Mouse (Mus musculus) adrenal gland, adult 18-20 months (tissue): Measurements from ENCODE around the gene Serpinb9. TPM values are rescaled to one million over a fixed set of nuclear protein-coding genes. Genes with fewer than 3 reads are reported as not detected.
A peak's percentile ranks its signal among the peaks of the same experiment; 100 is the strongest.
"Not testable (repeated sequence)": the region's sequence is repeated elsewhere in the genome, so short reads cannot be mapped to it uniquely, and the experiment has no call there.

ENCODE experiments used
- DNase-seq, 2 experiments: peaks; one replicate each; pipeline ENCODE4 v3.0.0; 2021 to 2022; ENCODE audit warnings: low spot score in 2 of 2
- long read RNA-seq, 2 experiments: library from polyadenylated mRNA; stranded (forward); transcript quantifications; one replicate each; pipeline ENCODE4 v2.0.0; 2021
- total RNA-seq, 2 experiments: library from RNA; stranded (reverse); gene quantifications; 1 replicate in 1 of 2; 2 replicates in 1 of 2; pipeline ENCODE4 v1.2.3; 2021

Gene Serpinb9
- 10 to 100 TPM; 18.6 to 19.3 TPM for total RNA-seq
- long read RNA-seq, experiment 1, transcript Serpinb9-201 (7 exons, 3,397 nt), result major isoform, 16 of 16 reads
- long read RNA-seq, experiment 1, partial matches to known transcripts, result 0 of 16 reads
- long read RNA-seq, experiment 1, other reads (novel, unspliced or antisense), result 0 of 16 reads
- long read RNA-seq, experiment 2, transcript Serpinb9-201 (7 exons, 3,397 nt), result major isoform, 32 of 38 reads
- long read RNA-seq, experiment 2, partial matches to known transcripts, result 3 of 38 reads
- long read RNA-seq, experiment 2, other reads (novel, unspliced or antisense), result 3 of 38 reads

- DNase-seq, result no peak
Measured at GRCm38 (mm10) chr13:33002950-33003349, at the start of gene Serpinb9. Serpinb9 (plus strand) TSS chr13:33003250.

DNA sequence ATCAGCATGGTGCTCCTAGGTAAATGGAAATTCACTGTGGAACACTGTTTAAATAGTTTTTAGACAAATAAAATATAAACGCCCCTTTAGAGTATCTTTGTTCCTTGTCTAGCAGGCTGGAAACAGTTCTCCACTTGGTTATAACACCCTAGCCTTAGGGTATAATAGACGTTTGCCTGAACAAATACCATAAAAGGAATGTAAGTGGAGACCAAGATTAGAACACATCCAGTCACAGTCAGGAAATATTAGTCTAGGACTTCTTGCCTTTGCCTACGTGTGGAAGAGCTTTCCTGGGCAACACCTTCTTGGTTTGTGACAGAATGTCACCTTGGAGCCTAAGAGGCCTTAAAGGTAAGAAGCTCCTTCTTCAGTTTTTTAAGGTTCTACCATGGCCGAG is 46.5 kb upstream of the Serpinb9 start:
- DNase-seq, result no peak

- DNase-seq, result no peak
Measured at GRCm38 (mm10) chr13:32957917-32958316, 45.1 kb upstream of the Serpinb9 start.

DNA sequence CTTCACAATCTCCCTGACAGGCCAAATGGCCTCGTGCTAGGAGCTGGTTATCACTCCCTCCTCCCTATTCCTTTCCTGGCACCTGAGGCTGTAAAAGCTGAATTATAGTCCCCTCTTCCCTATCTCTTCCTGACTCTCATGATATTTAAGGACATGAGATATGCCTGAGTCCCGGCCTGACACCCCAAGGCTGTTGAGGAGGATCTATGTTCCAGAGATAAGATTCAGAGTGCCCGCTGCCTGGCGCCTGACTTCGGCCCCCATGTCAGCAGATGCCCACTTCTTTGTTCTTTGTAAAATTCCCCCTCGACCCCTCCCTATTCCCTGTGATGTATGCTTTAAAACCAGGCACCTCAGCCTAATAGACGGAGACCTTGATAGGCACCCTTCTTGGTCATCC is 44.5 kb upstream of the Serpinb9 start:
- DNase-seq, result not testable (repeated sequence)

- DNase-seq, result no peak
Measured at GRCm38 (mm10) chr13:32963990-32964753, 38.9 kb upstream of the Serpinb9 start.

DNA sequence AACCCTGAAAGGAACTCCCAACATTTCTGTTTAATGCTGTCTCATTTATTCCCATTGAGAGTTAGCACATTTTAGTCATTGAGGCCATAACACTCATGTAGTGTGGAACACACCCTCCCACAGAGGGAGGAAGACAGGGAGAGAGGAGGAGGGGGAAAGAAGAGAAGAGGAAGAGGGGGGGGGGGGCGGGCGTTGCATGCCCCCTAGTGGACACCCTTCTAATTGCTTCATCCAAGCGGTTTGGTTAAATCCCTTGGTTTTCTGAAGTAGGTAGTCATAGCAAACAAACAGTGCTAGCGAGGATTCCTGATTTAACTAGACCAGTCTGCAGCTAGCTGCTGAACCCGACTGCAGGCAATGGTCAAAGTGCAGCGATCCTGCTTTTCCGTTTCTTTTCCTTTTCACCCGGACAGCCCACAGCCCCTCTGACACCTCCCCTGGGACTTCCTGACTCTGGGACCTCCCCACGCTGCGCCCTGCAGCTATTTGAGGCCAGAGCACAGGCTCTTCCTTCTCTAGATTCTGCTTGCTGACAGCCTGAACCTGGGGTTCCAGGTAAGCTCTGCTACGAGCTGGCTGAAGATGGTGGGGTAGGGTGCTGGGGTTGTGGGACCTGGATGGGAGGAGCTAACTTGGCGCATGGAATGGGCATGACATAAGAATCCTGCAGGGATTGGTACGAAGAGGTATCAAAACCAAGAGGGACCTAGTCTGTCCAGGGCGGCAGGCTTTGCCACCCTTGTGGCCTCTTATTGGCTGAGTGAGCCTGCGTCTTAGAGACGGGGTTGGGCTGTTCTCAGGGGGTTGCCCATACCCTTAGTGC is 37.9 kb upstream of the Serpinb9 start, which contains the start of gene Serpinb6b:
Serpinb6b (plus strand) TSS at position 221 of the 823 bp plus-strand sequence.
- peak in 1 of 2 experiments; percentile 58 for DNase-seq

DNA sequence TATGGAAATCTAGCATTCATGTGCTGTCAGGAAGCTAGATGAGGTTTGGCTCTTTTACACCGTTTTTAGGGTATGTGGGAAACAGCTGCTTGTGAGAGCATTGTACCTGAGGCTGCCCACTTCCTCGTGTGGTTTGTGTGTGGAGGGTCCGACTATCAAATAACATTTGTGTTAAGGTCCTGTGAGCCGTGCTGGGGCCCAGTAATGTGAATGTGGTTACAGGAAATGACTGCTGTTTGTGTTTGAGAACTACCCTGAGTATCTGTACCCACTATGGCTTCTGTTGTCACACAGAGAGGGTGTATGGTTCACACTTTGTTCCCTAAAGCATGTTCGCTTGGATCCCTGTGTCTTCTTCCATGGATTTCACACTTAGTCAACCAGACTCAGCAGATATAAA is 36.9 kb upstream of the Serpinb9 start:
- no peak for DNase-seq

GRCm38 (mm10) chr13:32967233-32967632 is 35.8 kb upstream of the Serpinb9 start:
- DNase-seq, result no peak

- DNase-seq, result no peak
Measured at GRCm38 (mm10) chr13:32968353-32968984, 34.6 kb upstream of the Serpinb9 start.

GRCm38 (mm10) chr13:32968996-32969640 is 33.9 kb upstream of the Serpinb9 start:
- no peak for DNase-seq

DNA sequence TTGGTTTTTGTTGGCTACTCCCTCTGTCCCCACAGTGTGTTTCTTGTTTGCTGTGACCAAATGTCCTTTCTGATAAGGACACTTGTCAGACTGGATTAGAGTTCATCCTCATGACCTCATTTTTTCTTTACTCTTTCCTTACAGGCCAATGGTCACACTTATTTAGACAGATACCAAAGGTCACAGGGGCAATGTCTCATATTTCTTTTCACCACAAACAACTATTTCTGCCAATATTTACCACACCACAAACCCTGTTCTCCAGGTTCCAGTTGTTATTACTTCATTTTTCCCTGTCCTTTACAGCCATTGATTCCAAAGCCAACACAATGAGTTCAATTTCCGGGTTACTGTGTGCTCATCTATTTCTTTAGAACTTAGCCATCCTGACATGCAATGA is 33.4 kb upstream of the Serpinb9 start:
- no peak for DNase-seq

- DNase-seq, result no peak
Measured at GRCm38 (mm10) chr13:32970776-32971175, 32.3 kb upstream of the Serpinb9 start.

- no peak for DNase-seq
Measured at GRCm38 (mm10) chr13:32974268-32974667, 28.8 kb upstream of the Serpinb9 start.

GRCm38 (mm10) chr13:32974889-32975460 is 28.1 kb upstream of the Serpinb9 start:
- no peak for DNase-seq

- no peak for DNase-seq
Measured at GRCm38 (mm10) chr13:32975710-32976109, 27.3 kb upstream of the Serpinb9 start.

DNA sequence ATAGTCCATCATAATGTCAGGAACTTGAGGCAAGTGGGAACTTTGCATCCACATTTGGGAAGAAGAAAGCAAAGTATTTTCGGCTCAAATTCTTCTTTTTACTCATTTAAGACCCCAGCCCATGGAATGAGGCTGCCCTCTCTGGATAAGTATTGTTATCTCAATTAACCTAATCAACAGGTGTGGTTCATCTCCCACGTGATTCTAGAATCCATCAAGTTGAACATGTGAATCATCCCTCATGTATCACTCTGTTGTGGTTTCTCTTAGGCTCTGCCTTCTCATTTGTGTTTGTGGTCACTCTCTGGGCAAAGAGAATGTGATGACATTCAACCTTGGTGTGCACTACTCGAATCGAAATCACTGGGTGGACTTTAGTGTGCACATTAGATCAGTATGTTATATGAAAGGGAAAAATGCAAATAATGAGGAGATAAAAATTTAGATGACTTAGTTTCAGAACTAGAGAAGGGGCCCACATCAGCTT is 20.5 kb upstream of the Serpinb9 start:
- DNase-seq, result no peak

DNA sequence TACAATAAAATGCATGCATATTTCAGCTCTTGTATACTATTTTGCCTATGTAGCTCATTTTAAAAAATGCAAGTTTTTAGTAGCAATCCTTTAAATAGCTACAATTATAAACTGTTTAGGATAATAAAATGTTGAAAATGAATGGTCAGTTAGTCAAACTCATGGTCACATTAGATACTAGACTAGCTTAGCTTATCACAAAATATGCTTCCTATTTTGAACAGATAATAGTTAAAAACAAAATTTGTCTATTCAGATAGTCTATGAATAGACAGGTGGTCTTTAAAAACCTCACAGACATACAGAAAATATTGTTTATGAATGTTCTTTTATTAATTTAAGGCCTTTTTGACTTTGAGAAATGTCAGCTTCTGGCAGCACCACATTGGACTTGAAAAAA is 16.8 kb upstream of the Serpinb9 start:
- DNase-seq, result no peak

DNA sequence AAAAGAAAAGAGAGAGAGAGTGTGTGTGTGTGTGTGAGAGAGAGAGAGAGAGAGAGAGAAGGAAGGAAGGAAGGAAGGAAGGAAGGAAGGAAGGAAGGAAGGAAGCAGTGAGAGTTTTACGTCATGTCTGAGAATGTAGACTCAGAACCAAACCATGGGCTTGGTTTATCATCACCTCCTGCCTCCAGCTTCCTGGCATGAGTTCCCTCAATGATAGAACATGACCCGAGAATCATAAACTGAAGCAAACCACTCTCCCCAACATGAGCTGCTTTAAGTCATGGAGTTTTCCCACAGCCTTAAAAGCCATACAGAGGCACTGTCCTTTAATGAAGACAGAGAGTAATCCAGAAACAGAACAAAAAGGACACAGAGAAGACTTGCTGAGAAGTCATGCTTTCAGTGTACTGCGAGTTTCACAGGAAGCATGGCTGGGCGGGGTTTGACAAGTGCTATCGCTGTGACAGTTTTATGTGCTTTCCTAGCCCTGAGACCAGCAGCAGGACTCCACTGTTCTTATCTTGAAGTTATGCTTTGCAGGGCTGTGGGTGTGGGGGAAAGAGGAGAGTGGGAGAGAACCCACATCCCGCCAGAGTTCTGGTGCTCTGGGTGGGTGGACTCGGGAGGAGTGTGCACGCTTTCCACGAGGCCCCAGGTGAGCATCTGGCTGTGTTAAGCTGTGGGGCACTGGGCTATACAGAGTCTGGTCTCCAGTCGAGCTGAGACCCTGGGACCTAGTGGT is 9.7 kb upstream of the Serpinb9 start:
- no peak for DNase-seq

DNA sequence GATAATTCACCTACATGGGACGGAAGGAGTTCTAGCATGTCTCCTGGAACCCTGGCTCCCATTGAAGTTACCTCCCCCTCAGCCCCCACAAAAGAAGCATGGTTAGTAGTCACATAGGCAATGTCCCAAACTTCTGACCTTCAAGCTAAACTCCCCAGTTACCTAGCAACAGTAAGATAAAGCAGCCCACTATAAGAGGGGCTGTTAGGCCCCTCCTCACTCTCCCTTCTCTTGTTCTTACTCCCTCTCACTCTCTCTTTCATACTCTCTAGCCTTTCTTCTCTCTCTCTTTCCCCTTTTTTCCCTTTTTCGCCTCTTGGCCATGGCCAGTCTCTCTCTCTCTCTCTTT is 9.2 kb upstream of the Serpinb9 start:
- no peak for DNase-seq
